Mouse (Mus musculus): ENCODE data around the gene Gm29427.

Gene Gm29427

GRCm38 (mm10) chr1:130715561-130716217 lies at the start of gene Gm29427:
Gene Gm29427 (minus strand): TSS chr1:130715799.
- DNase-seq = peak; percentile 92

GRCm38 (mm10) chr1:130764027-130764461 lies 48.4 kb upstream of the Gm29427 start:
- peak; percentile 76 for DNase-seq

- no peak for DNase-seq
Observed at GRCm38 (mm10) chr1:130762045-130762760, 46.6 kb upstream of the Gm29427 start.

GRCm38 (mm10) chr1:130761597-130761996 lies 46.0 kb upstream of the Gm29427 start:
- DNase-seq = no peak

- DNase-seq = peak; percentile 55
Observed at GRCm38 (mm10) chr1:130759689-130760088, 44.1 kb upstream of the Gm29427 start.

GRCm38 (mm10) chr1:130746819-130747218 lies 31.2 kb upstream of the Gm29427 start:
- no peak for DNase-seq

- no peak for DNase-seq
Observed at GRCm38 (mm10) chr1:130745591-130745990, 30.0 kb upstream of the Gm29427 start.

- DNase-seq = no peak
Observed at GRCm38 (mm10) chr1:130744961-130745360, 29.4 kb upstream of the Gm29427 start.

- DNase-seq = no peak
Observed at GRCm38 (mm10) chr1:130744217-130744616, 28.6 kb upstream of the Gm29427 start.

- DNase-seq = no peak
Observed at GRCm38 (mm10) chr1:130743775-130744174, 28.2 kb upstream of the Gm29427 start.

GRCm38 (mm10) chr1:130742201-130742600 lies 26.6 kb upstream of the Gm29427 start:
- no peak for DNase-seq

- no peak for DNase-seq
Observed at GRCm38 (mm10) chr1:130740781-130741720, 25.5 kb upstream of the Gm29427 start.

- DNase-seq = peak; percentile 57
Observed at GRCm38 (mm10) chr1:130740227-130740648, 24.6 kb upstream of the Gm29427 start.

GRCm38 (mm10) chr1:130739636-130740035 lies 24.0 kb upstream of the Gm29427 start:
- DNase-seq = no peak

GRCm38 (mm10) chr1:130738551-130739106 lies 23.0 kb upstream of the Gm29427 start:
- no peak for DNase-seq

GRCm38 (mm10) chr1:130737916-130738315 lies 22.3 kb upstream of the Gm29427 start:
- DNase-seq = no peak

- DNase-seq = no peak
Observed at GRCm38 (mm10) chr1:130737411-130737881, 21.8 kb upstream of the Gm29427 start.

- no peak for DNase-seq
Observed at GRCm38 (mm10) chr1:130734852-130735251, 19.3 kb upstream of the Gm29427 start.

GRCm38 (mm10) chr1:130734452-130734851 lies 18.9 kb upstream of the Gm29427 start:
- DNase-seq = no peak

GRCm38 (mm10) chr1:130733671-130734070 lies 18.1 kb upstream of the Gm29427 start:
- DNase-seq = peak; percentile 53

- no peak for DNase-seq
Observed at GRCm38 (mm10) chr1:130732706-130733658, 17.4 kb upstream of the Gm29427 start.
